In genomic region chr19:5845319-5846135, GRCm38 (mm10) we compare ENCODE assay signal across 7 mouse cellular contexts. TPM values are rescaled to one million over a fixed set of nuclear protein-coding genes. Genes with fewer than 3 reads are reported as not detected.
DNase-seq lines count a peak whose midpoint lies in the region; ATAC-seq lines count a peak whose summit lies in the region.

No protein-coding gene starts in this region.

- 6% methylated on average over 45 of the region's 45 CpGs for WGBS in limb, embryonic 11.5 days
- 7% methylated on average over 45 of the region's 45 CpGs for WGBS in midbrain, embryonic 14.5 days

- H3K36me3 ChIP-seq in limb, embryonic 11.5 days (ENCODE audit: control insufficient read depth, insufficient read depth, low read length), result no peaks in the 10 kb centered on the region
- H3K36me3 ChIP-seq in midbrain, embryonic 14.5 days (ENCODE audit: control insufficient read depth, insufficient read depth, low read length), result no peaks in the 10 kb centered on the region

- no peaks in the 10 kb centered on the region for H3K27me3 ChIP-seq in limb, embryonic 11.5 days (ENCODE audit: control insufficient read depth, insufficient read depth, low read length)
- no peaks in the 10 kb centered on the region for H3K27me3 ChIP-seq in midbrain, embryonic 14.5 days (ENCODE audit: control insufficient read depth, insufficient read depth, low read length)

- H3K4me3 ChIP-seq in limb, embryonic 11.5 days (ENCODE audit: low read depth, low read length), result peak overlapping the region; percentile 19
- H3K4me3 ChIP-seq in midbrain, embryonic 14.5 days (replicated peaks; ENCODE audit: low read depth, low read length), result peak overlapping the region; percentile 34

- peak overlapping the region; percentile 59 for H3K4me2 ChIP-seq in limb, embryonic 11.5 days (ENCODE audit: low read depth, severe bottlenecking)
- peak overlapping the region; percentile 81 for H3K4me2 ChIP-seq in midbrain, embryonic 14.5 days (ENCODE audit: low read length)

- peak; percentile 24; the same call in 1 of the 2 replicates for ATAC-seq in limb, embryonic 11.5 days (ENCODE audit: insufficient number of reproducible peaks, low FRiP score, low TSS enrichment, low read depth)
- peak; percentile 77 for ATAC-seq in midbrain, embryonic 14.5 days (ENCODE audit: low FRiP score, low TSS enrichment)

- H3K9me3 ChIP-seq in limb, embryonic 11.5 days (ENCODE audit: control insufficient read depth, low read length), result no peaks in the 10 kb centered on the region
- no peaks in the 10 kb centered on the region for H3K9me3 ChIP-seq in midbrain, embryonic 14.5 days (ENCODE audit: control insufficient read depth, low read length)

- H3K9ac ChIP-seq in limb, embryonic 11.5 days (ENCODE audit: low read length), result peak overlapping the region; percentile 59
- peak overlapping the region; percentile 60 for H3K9ac ChIP-seq in midbrain, embryonic 14.5 days (replicated peaks; ENCODE audit: low read length)

- H3K27ac ChIP-seq in limb, embryonic 11.5 days (replicated peaks; ENCODE audit: low read depth, low read length), result peak overlapping the region; percentile 93
- H3K27ac ChIP-seq in midbrain, embryonic 14.5 days (replicated peaks; ENCODE audit: low read depth, low read length), result peak overlapping the region; percentile 96

- peak; percentile 97 for DNase-seq in adrenal gland, adult 2 months
- peak; percentile 87 for DNase-seq in embryo, embryonic 11.5 days (ENCODE audit: low read depth, low spot score)
- peak; percentile 100 for DNase-seq in heart, adult 11 months
- DNase-seq in kidney, adult 18-20 months, result peak; percentile 98
- peak; percentile 96 for DNase-seq in limb, embryonic 11.5 days (ENCODE audit: low spot score)
- peak; percentile 95 for DNase-seq in midbrain, embryonic 14.5 days
- DNase-seq in spleen, adult 18-20 months, result peak; percentile 89

- peaks cover 45% of the 10 kb centered on the region for H3K4me1 ChIP-seq in limb, embryonic 11.5 days (ENCODE audit: control insufficient read depth, insufficient read depth, low read length)
- H3K4me1 ChIP-seq in midbrain, embryonic 14.5 days (ENCODE audit: control insufficient read depth, insufficient read depth, low read length), result peaks cover 53% of the 10 kb centered on the region

RNA-seq across cellular contexts. Expression of gene Frmd8, which starts 29.5 kb away (rescaled TPM):
- 10 to 100 TPM; 41.2 to 51.4 TPM for total RNA-seq in adrenal gland, adult 2 months (2021)
- 27.8 and 36.4 TPM in 2 replicates for polyA plus RNA-seq in adrenal gland, adult 2 months (2012; rRNA removed)
- 21.2 and 24.4 TPM in 2 replicates for polyA plus RNA-seq in limb, embryonic 11.5 days (2014; fragmentation: Nextera tagmentation; extraction: Ambion mirVana)
- 8.3 and 12.2 TPM in 2 replicates for polyA plus RNA-seq in midbrain, embryonic 14.5 days (2014; fragmentation: Nextera tagmentation; extraction: Ambion mirVana)

RNA-seq across cellular contexts. Expression of gene Slc25a45, which starts 32.1 kb away (rescaled TPM):
- 10 to 100 TPM; 15.5 to 36.2 TPM for total RNA-seq in adrenal gland, adult 2 months (2021)
- 42.4 and 44.6 TPM in 2 replicates for polyA plus RNA-seq in adrenal gland, adult 2 months (2012; rRNA removed)
- polyA plus RNA-seq in limb, embryonic 11.5 days (2014; fragmentation: Nextera tagmentation; extraction: Ambion mirVana), result 1.5 TPM in 2 replicates
- polyA plus RNA-seq in midbrain, embryonic 14.5 days (2014; fragmentation: Nextera tagmentation; extraction: Ambion mirVana), result 0.73 and 1.2 TPM in 2 replicates

RNA-seq across cellular contexts. Expression of gene Tigd3, which starts 48.4 kb away (rescaled TPM):
- total RNA-seq in adrenal gland, adult 2 months (2021), result 1 to 10 TPM; 1.0 to 1.1 TPM
- 0.48 and 0.53 TPM in 2 replicates for polyA plus RNA-seq in adrenal gland, adult 2 months (2012; rRNA removed)
- polyA plus RNA-seq in limb, embryonic 11.5 days (2014; fragmentation: Nextera tagmentation; extraction: Ambion mirVana), result 4.7 and 5.1 TPM in 2 replicates
- 9.9 and 10.8 TPM in 2 replicates for polyA plus RNA-seq in midbrain, embryonic 14.5 days (2014; fragmentation: Nextera tagmentation; extraction: Ambion mirVana)

Comparison
In these comparisons a context has a peak if more than half of its experiments do, and no peak if none do; other contexts are left out.
1. Peak in every context shown above with its lines: DNase-seq, ATAC-seq, H3K4me3 ChIP-seq and H3K27ac ChIP-seq.
2. RNA of gene Slc25a45, which starts 32.1 kb away (polyA plus RNA-seq): 42.4 to 44.6 TPM in adrenal gland, adult 2 months; 1.5 TPM in limb, embryonic 11.5 days and 0.73 to 1.2 TPM in midbrain, embryonic 14.5 days; every median in the first group is over 10 times any median in the second.